Mouse (Mus musculus): ENCODE data around the gene Acer3. TPM values are rescaled to one million over a fixed set of nuclear protein-coding genes. Genes with fewer than 3 reads are reported as not detected.

Acer3 gene
- polyA plus RNA-seq, 1 experiment from 2014 or later: 28.2 TPM

GRCm38 (mm10) chr7:98176322-98177070, 144.5 kb downstream of the Acer3 start:
- peaks cover 25% of the 10 kb centered on the region for H3K4me1 ChIP-seq (replicated peaks)
- no peaks in the 10 kb centered on the region for H3K9me3 ChIP-seq
- H3K27me3 ChIP-seq: no peaks in the 10 kb centered on the region
- H3K36me3 ChIP-seq: no peaks in the 10 kb centered on the region
- 75% methylated on average over 8 of the region's 8 CpGs for WGBS
- ATAC-seq (ENCODE audit: low FRiP score, low read depth): no peak
- peak overlapping the region; percentile 79 for H3K4me2 ChIP-seq
- H3K9ac ChIP-seq: no peak overlapping the region
- H3K27ac ChIP-seq (replicated peaks): no peak overlapping the region
- H3K4me3 ChIP-seq: peak overlapping the region; percentile 82

DNA sequence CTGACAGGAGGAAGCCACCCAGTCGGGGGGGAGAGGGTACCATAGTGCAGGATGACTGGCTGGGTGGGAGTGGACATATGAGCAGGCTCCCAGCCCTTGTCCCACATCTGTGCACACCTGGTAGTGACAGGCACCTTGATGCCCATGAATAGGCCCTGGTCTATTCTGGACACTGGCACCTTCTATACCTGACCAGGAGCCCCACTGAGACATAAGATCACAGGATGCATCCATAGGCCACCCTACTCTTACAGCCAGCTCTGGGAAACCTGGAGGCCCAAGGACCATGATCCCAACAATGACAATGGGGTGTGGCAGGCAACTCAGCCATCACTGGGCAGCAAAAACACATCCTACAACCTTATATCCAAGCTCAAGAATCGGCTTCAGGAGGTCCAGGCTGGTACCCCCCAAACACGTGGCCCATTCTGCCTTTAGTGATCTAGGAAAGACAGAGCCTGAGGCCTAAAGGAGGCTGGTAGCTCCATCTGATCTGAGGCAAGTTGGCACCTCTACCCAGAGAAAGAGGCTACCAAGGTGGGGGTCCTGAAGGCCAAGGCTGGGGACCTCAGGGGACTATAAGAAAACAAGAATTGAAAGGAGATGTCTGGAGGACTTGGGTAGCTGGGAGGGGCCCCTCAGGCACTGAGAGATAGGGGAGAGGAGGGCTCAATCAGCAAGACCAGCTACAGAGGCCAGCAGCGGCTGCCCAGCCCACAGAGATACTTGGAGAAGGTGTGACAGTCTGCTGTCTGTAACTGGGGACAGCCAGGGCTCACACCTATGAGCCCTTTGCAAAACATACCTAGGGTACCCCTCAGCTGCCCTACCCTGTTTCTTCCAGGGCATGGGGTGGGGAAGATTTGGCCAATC, 145.9 kb downstream of the Acer3 start:
- WGBS: 81% methylated on average over 4 of the region's 4 CpGs
- H3K9ac ChIP-seq: no peak overlapping the region
- H3K27me3 ChIP-seq: no peaks in the 10 kb centered on the region
- H3K4me1 ChIP-seq (replicated peaks): peaks cover 31% of the 10 kb centered on the region
- no peak overlapping the region for H3K4me2 ChIP-seq
- H3K36me3 ChIP-seq: no peaks in the 10 kb centered on the region
- no peak for ATAC-seq (ENCODE audit: low FRiP score, low read depth)
- H3K9me3 ChIP-seq: no peaks in the 10 kb centered on the region
- no peak overlapping the region for H3K27ac ChIP-seq (replicated peaks)
- H3K4me3 ChIP-seq: no peak overlapping the region

DNA sequence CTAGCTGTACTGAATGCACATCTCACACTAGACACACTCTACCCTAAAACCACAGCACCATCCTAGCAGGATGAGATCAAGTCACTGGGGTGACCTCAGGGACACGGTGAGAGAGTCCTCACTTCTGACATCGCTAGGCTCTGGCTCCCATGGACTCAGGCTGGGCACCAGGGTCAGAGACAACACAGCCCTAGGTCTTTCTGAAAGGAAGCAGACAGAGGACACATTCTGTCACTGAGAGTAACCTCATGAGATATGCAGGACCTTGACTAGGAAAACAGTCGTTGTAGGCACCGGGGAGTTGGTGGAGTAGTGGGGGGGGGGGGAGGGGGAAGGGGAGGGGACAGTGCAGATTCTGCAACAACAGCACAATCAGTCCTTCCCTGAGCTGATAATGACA, 147.6 kb downstream of the Acer3 start:
- no peak overlapping the region for H3K4me2 ChIP-seq
- no peaks in the 10 kb centered on the region for H3K27me3 ChIP-seq
- ATAC-seq (ENCODE audit: low FRiP score, low read depth): no peak
- H3K4me1 ChIP-seq (replicated peaks): peaks cover 26% of the 10 kb centered on the region
- WGBS: 61% methylated on average over 4 of the region's 4 CpGs
- no peaks in the 10 kb centered on the region for H3K36me3 ChIP-seq
- H3K27ac ChIP-seq (replicated peaks): no peak overlapping the region
- no peak overlapping the region for H3K9ac ChIP-seq
- H3K4me3 ChIP-seq: no peak overlapping the region
- H3K9me3 ChIP-seq: no peaks in the 10 kb centered on the region

- no peaks in the 10 kb centered on the region for H3K36me3 ChIP-seq
- ATAC-seq (ENCODE audit: low FRiP score, low read depth): no peak
- no peaks in the 10 kb centered on the region for H3K9me3 ChIP-seq
- WGBS: 89% methylated on average over 8 of the region's 8 CpGs
- H3K27me3 ChIP-seq: no peaks in the 10 kb centered on the region
- peaks cover 24% of the 10 kb centered on the region for H3K4me1 ChIP-seq (replicated peaks)
- no peak overlapping the region for H3K4me3 ChIP-seq
- no peak overlapping the region for H3K27ac ChIP-seq (replicated peaks)
- no peak overlapping the region for H3K4me2 ChIP-seq
- H3K9ac ChIP-seq: no peak overlapping the region
Measured at GRCm38 (mm10) chr7:98172661-98173060, 148.3 kb downstream of the Acer3 start.

DNA sequence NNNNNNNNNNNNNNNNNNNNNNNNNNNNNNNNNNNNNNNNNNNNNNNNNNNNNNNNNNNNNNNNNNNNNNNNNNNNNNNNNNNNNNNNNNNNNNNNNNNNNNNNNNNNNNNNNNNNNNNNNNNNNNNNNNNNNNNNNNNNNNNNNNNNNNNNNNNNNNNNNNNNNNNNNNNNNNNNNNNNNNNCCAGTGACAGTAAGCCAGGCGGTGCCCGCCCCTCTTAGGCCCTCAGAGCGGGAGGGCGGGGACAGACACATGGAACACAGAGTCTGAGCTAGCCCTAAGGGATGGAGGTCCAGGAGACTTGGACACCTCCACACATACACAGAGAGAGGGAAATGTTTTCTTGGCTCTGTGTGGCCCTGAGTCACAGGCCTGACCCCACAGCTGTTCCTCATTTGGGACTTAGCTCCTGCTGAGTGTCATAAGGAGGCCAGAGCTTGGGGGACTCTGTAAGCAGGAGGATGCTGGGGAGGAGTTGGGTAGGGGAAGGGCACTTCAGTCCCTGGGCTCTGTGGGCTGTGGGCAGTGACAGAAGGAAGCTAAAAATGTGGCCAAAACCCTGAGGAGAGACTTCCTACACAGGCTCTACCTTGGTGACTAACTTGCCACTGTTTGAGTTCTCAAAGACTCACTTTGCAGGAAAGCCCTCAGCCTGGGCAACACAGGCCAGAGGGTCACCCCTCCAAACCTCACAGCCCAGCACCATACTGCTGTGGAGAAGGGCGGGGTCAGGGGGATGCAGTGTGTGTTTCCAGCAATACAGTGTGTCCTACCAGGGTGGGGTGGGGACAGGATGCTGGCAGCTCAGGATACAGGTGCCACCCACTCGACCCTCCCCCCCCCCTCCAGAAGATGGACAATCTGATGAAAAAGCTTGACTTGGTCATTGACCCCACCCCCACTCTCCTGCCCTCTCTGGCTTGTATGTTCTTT, 149.6 kb downstream of the Acer3 start:
- WGBS: 69% methylated on average over 6 of the region's 6 CpGs
- no peak overlapping the region for H3K4me2 ChIP-seq
- no peak overlapping the region for H3K9ac ChIP-seq
- peak; percentile 19; the same call in 1 of the 2 replicates for ATAC-seq (ENCODE audit: low FRiP score, low read depth)
- H3K36me3 ChIP-seq: no peaks in the 10 kb centered on the region
- H3K27me3 ChIP-seq: no peaks in the 10 kb centered on the region
- no peak overlapping the region for H3K27ac ChIP-seq (replicated peaks)
- H3K4me3 ChIP-seq: no peak overlapping the region
- H3K9me3 ChIP-seq: no peaks in the 10 kb centered on the region
- H3K4me1 ChIP-seq (replicated peaks): peaks cover 12% of the 10 kb centered on the region

GRCm38 (mm10) chr7:98164999-98165528, 155.9 kb downstream of the Acer3 start:
- ATAC-seq (ENCODE audit: low FRiP score, low read depth): peak; percentile 17; the same call in 1 of the 2 replicates
- Histone ChIP-seq H3K4me3 (no peak overlapping the region), H3K27me3 (no peaks in the 10 kb centered on the region), H3K36me3 (no peaks in the 10 kb centered on the region), H3K4me1 (replicated peaks) (peaks cover 20% of the 10 kb centered on the region), H3K27ac (replicated peaks) (peak overlapping the region; percentile 40; the same call in 1 of the 2 replicates), H3K9ac (no peak overlapping the region), H3K9me3 (no peaks in the 10 kb centered on the region), H3K4me2 (no peak overlapping the region)
- 42% methylated on average over 10 of the region's 10 CpGs for WGBS

- no peak for ATAC-seq (ENCODE audit: low FRiP score, low read depth)
- Histone ChIP-seq H3K4me3 (no peak overlapping the region), H3K36me3 (no peaks in the 10 kb centered on the region), H3K4me2 (no peak overlapping the region), H3K9me3 (no peaks in the 10 kb centered on the region), H3K9ac (no peak overlapping the region), H3K27ac (replicated peaks) (peak overlapping the region; percentile 40; the same call in 1 of the 2 replicates), H3K4me1 (replicated peaks) (peaks cover 21% of the 10 kb centered on the region), H3K27me3 (no peaks in the 10 kb centered on the region)
- WGBS: 63% methylated on average over 9 of the region's 9 CpGs
Measured at GRCm38 (mm10) chr7:98164382-98164998, 156.5 kb downstream of the Acer3 start.

DNA sequence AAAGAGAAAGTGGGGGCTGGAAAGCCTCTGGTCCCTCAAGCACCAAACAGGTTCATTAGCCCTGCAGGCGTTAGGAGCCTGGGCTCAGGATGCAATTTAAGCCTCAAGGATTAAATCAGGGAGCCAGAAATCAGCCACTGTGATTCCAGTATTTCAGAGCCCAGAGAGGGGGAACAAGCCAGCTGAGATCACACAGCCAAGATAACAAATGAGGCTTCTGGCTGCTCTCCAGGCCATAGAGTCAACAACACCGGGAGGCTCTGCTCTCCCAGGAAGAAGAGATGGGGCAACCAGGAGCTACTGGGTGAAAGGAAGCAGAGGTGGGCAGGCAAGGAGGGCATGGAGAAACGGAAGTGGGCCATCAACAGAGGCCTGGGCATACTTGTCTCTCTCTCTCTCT, 157.3 kb downstream of the Acer3 start:
- Histone ChIP-seq H3K9ac (no peak overlapping the region), H3K4me1 (replicated peaks) (peaks cover 21% of the 10 kb centered on the region), H3K4me2 (no peak overlapping the region), H3K4me3 (no peak overlapping the region), H3K27ac (replicated peaks) (no peak overlapping the region), H3K27me3 (no peaks in the 10 kb centered on the region), H3K9me3 (no peaks in the 10 kb centered on the region), H3K36me3 (no peaks in the 10 kb centered on the region)
- WGBS: 58% methylated on average over 3 of the region's 3 CpGs
- ATAC-seq (ENCODE audit: low FRiP score, low read depth): no peak

DNA sequence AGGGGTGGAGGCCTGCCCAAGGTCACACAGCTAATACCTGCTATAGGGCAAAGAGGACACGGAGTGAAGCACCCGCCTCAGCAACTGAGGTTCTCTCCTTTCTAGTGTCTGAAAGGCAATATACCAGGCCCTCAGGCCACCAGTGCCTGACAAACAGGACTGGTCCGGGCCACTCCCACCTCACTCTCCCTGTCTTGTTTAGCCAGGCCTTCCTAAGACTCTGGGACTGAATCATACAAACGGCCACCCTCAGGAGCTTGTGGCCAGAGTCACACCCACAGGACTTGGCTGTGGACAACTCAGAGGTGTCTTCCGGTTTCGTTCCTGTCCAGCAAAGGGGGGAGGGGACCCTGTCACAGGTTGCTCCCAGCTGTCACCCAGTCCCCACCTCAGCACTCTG, 158.8 kb downstream of the Acer3 start:
- Histone ChIP-seq H3K9ac (no peak overlapping the region), H3K4me1 (replicated peaks) (peaks cover 33% of the 10 kb centered on the region), H3K4me2 (no peak overlapping the region), H3K9me3 (no peaks in the 10 kb centered on the region), H3K27ac (replicated peaks) (no peak overlapping the region), H3K27me3 (no peaks in the 10 kb centered on the region), H3K4me3 (no peak overlapping the region), H3K36me3 (no peaks in the 10 kb centered on the region)
- 82% methylated on average over 6 of the region's 6 CpGs for WGBS
- ATAC-seq (ENCODE audit: low FRiP score, low read depth): no peak

GRCm38 (mm10) chr7:98160041-98160740, 160.8 kb downstream of the Acer3 start:
- no peaks in the 10 kb centered on the region for H3K36me3 ChIP-seq
- ATAC-seq (ENCODE audit: low FRiP score, low read depth): no peak
- no peak overlapping the region for H3K27ac ChIP-seq (replicated peaks)
- H3K9ac ChIP-seq: no peak overlapping the region
- H3K9me3 ChIP-seq: no peaks in the 10 kb centered on the region
- 56% methylated on average over 8 of the region's 8 CpGs for WGBS
- H3K4me2 ChIP-seq: no peak overlapping the region
- no peaks in the 10 kb centered on the region for H3K27me3 ChIP-seq
- H3K4me1 ChIP-seq (replicated peaks): peaks cover 41% of the 10 kb centered on the region
- H3K4me3 ChIP-seq: no peak overlapping the region

GRCm38 (mm10) chr7:98158481-98158880, 162.5 kb downstream of the Acer3 start:
- ATAC-seq (ENCODE audit: low FRiP score, low read depth): no peak
- H3K27ac ChIP-seq (replicated peaks): no peak overlapping the region
- no peaks in the 10 kb centered on the region for H3K27me3 ChIP-seq
- no peaks in the 10 kb centered on the region for H3K36me3 ChIP-seq
- no peaks in the 10 kb centered on the region for H3K9me3 ChIP-seq
- H3K4me1 ChIP-seq (replicated peaks): peaks cover 33% of the 10 kb centered on the region
- no peak overlapping the region for H3K4me3 ChIP-seq
- H3K9ac ChIP-seq: no peak overlapping the region
- WGBS: 58% methylated on average over 8 of the region's 8 CpGs
- H3K4me2 ChIP-seq: no peak overlapping the region
